Mouse (Mus musculus) urinary bladder, postnatal 14 days (tissue): ENCODE results near the gene Nfe2.
"Not testable (repeated sequence)": the region's sequence is repeated elsewhere in the genome, so short reads cannot be mapped to it uniquely, and the experiment has no call there.

Source experiments
- DNase-seq: peaks from one replicate; pipeline ENCODE4 v3.0.0; 2021; ENCODE audit warnings: low spot score

Nfe2 gene

DNA sequence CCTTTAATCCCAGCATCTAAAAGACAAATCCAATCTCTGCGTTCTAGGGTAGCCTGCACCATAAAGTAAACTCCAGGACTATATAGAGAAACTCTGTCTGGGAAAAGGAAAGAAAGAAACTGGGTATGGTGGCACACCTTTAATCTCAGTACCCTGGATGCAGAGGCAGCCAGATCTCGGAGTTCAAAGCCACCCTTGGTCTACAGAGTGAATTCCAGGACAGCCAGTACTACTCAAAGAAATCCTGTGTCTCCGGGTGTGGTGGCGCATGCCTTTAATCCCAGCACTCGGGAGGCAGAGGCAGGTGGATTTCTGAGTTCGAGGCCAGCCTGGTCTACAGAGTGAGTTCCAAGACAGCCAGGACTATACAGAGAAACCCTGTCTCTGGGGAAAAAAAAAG lies 8.7 kb downstream of the Nfe2 start:
- DNase-seq, result not testable (repeated sequence)

DNA sequence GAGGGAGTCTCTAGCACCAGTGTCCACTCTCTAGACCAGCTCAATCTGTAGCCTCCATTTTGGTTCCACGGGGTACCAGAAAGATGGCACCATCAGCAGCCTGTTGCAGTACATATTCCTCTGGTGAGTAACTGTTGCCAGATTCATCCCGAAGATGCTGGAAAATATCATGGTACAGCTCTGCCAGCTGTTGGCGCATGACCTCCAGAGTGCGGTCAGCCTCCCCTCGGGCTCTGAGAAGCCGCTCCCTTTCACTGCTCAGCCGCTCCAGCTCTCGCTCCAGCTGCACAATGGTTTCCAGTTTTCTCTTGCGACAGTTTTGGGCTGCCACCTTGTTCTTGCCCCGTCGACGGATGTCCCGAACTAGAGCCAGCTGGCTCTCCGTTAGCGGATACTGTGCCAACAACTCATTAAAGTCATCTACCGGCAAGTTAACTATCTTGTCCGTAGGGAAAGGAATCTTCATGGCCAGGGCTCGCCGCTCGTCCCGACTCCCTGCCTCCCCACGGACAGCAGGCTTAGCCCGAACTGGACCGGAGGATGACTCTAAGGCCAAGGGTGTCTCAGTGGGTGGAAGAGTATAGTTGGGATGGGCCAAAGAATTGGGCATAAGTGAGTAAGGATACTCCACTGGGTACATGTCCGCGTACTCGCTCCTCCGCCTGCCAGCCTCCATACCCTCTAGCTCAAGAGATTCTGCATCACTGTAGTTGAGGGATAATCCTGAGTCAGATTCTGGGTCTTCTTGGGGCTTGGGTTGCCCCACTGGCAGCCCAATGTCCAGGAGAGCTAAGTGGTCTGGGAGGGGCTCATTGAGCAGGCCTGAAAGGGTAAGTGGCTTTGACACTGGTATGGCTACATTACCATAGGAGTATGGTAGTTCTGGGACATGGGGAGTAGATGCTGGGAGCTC lies 9.5 kb downstream of the Nfe2 start:
- no peak for DNase-seq

DNA sequence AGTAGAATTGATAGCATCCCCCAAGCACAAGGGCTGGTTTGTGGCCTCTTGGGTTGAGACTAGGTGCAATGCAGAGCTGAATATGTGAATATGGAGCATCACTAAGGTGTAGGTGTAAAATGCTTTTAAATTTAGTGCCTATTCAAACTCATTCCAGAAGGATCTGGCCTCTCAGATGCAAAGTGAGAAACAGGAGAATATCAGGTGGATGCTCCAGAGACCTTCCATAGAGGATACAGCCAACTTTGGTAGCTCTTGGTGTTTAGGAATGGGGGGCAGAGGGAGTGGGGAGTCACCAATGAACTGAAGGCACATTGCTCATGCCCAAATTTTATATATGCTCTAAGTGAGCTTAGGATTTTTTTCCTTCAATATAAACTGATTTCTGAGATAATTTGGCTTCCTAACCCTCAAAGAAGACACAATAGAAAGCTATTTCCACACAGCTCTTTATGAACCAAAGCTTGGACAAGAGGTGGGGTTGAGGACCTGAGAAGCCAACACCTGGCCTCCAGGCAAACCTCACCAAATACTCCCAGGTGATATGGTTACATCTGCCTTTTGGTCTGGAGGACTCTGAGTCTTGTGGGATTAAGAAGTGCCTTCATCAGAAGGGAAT lies 10.3 kb downstream of the Nfe2 start:
- DNase-seq, result no peak

DNA sequence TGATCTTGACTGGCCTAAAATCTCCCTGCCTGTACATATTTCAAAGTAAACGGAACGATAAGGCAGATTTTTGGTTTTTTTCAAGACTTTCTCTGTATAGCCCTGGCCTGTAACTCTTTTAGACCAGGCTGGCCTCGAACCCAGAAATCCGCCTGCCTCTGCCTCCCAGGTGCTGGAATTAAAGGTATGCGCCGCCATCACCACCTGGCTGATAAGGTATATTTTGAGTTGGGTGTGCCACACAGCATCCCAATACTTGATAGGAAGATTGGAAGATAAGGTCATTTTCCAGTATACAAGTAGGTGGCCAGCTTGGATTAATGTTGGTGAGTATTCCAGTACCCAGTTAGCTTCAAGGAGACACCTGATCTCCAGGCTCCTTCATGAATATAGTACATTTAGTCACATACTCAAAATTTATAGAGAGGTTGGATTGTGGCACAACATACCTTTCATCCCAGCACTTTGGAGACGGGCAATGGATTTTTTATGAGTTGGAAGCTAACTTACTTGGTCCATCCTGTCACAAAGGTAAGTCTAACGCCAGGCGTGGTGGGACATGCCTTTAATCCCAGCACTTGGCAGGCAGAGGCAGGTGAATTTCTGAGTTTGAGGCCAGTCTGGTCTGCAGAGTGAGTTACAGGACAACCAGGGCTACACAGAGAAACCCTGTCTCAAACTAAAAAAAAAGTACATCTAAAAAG lies 11.0 kb downstream of the Nfe2 start:
- DNase-seq, result no peak

DNA sequence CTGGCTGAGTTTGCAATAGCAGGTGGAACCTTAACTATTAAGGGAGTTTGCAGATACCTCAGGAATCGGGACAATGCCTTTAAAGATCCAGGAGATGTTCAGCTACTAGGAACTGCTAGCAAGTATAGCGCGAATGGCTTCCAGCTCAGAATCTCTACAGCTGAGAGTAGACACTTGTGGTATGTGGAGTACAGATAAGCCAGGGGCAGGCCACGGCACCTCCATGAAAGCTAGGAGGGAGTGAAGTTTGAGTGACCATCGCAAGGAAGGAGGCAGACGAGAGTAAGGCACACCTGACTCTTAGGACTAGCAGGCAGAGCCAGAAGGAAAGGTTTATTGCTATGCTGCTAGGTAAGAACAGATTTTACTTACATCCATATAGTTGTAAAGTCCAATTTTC lies 12.6 kb downstream of the Nfe2 start:
- DNase-seq, result no peak

DNA sequence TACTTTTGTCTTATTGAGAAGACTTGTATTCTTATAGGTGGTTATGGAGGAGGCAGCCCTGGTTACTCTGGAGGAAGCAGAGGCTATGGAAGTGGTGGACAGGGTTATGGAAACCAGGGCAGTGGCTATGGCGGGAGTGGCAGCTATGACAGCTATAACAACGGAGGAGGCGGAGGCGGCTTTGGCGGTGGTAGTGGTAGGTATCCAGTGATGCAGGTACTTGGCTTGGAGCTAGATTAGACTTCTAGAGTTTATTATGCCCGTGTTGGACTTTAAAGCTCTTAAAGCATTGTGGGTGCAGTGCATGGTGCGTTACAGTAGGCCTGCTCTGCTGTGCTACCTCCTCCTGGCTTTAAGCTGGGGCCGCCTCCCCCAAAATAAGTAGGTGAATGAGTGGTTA lies 15.3 kb downstream of the Nfe2 start:
- DNase-seq, result no peak

DNA sequence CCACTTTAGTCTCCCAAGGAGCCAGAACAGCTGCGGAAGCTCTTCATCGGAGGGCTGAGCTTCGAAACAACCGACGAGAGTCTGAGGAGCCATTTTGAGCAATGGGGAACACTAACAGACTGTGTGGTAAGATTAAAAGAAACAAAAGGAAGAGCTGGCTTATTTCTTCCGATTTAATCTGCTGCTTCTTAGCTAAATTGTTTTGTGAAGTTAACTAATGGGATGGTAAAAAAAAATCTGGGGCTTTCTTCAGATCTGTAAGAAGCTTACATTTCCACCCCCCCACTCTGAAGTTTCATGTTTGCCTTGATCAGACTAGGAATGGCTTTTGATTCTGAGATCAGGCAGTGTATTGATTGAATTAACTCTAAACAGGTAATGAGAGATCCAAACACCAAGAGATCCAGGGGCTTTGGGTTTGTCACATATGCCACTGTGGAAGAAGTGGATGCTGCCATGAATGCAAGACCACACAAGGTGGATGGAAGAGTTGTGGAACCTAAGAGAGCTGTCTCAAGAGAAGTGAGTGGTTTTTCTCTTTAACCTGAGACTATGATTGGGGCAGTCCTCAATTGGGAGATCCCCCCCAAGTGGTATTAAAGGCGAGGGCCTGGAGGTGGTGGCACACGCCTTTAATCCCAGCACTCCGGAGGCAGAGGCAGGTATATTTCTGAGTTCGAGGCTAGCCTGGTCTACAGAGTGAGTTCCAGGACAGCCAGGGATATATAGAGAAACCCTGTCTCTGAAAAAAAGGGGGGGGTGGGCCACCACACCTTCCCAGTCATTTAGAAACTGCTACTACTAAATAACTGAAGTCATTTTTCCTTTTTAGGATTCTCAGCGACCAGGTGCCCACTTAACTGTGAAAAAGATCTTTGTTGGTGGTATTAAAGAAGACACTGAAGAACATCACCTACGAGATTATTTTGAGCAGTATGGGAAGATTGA lies 16.9 kb downstream of the Nfe2 start:
- not testable (repeated sequence) for DNase-seq

DNA sequence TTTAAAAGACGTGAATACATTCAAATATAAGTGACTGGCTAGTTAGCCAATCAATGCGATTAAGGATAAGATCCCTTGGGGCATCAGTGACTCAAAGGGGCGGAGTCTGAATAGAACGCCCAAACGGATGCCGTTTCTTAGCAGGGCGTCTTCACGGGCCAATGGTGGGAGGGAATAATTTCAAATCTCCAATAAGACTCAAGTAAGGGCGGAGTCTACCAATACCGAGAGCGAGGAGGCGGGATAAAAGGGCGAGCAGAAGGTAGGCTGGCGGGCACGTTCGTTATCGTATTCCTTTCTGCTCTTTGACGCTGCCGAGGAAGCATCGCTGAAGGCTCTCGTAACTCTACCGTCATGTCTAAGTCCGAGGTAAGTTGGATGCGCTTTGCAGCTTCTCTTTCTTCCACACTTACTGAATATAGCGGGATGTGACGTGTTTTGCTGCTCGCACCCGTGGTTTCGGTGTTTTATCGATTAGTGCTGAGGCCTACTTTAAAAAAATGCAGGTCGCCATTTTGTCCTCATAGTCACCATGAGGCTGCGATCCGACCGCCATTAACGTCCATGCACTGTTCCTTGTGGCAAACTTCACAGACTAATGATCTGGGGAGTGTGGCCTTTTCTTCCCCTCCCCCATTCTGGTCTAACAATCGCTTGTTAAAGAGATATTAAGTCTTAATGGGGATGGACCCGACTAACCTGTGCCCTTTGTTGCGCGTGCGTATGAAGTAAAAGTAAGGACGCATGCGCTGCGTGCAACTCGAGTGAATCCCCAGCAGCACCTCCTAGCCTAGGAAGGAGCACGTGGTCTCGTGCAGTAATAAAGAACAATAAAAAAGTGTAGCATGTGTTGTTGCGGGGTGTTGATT lies 17.8 kb downstream of the Nfe2 start, which contains the start of gene Hnrnpa1:
Gene Hnrnpa1 (plus strand): TSS at position 273 of the 869 bp plus-strand sequence.
- peak; percentile 94 for DNase-seq

DNA sequence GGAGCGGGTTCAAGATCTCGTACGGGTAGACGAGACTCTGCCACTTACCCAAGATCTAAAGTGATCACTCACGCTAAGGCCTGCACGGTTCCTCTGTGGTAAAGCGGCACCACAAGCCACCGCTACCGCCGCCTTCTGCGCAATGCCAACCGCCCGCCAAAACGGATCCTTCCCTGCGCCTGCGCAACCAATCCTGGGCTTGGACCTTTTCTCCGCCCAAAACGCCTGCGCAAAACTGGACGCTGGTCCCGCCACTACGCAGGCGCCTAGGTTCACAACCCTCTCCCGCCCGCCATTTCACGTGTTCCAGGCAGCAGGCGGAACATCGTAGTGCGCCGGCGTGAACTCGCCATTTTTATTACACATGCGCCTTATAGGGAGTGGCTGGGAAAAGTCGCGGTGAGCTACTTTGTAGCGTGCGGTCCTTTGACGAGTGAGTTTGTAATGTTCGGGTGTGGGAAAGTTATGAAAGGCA lies 18.5 kb downstream of the Nfe2 start, which contains the start of gene Cbx5:
Gene Cbx5 (minus strand): TSS at position 132 of the 475 bp plus-strand sequence.
- DNase-seq, result peak; percentile 98

DNA sequence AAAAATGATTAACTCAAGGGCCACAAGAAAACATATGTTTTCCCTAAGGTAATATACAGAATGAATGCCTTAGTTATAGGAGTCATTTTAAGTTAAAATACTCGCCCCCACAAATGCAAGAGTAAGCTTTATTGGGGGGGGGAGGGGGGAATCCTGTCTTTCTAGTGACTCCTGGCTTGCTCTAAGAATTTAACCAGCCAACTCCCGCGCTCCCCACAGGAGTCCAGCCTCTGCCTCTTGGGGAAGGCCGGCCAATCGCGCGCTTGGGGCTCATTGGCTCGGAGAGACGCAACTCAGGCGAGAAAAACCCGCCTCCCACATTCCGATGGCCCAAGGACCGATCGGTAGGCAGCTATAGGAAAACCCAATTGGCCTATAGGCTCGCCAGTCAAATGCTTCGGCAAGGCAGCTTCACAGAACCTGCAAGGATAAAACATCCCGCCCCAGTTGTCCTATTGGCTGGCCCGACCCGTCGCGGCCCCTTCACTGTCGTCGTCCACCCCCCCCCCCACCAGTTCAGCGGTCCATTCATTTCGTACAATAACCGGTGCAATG lies 19.0 kb downstream of the Nfe2 start:
- peak; percentile 97 for DNase-seq

DNA sequence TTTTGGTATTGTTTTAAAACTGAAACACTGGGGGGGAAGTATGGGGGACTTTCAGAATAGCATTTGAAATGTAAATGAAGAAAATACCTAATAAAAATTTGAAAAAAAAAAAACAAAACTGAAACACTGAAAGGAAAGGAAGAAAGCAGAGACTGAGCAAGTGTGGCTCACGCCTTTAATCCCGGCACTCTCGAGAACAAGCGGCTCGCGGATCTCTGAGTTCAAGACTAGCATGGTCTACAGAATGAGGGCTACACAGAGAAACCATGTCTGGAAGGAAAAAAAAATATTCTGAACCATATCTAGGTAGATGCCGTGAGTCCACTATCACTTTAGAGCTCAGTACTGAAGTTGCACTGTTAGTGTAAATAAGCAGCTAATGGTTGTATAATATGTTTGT lies 20.9 kb downstream of the Nfe2 start:
- no peak for DNase-seq

DNA sequence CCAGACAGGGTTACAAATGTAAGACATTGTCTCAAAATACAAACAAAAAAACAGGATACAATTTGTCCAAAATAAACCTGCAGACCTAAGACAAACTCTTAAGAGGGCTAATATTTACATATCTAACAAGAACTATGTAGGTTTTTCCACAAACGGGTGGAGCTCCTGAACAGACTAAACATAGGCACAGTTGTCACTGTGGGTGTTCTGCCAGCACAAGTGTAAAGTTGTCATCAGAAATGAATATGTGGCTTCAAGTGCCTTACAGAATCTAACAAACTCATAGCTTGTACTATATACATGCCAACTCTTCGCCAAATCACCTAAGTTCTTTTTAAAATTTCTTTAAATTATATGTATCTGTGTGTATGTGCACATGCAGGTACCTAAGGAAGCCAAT lies 25.1 kb downstream of the Nfe2 start:
- DNase-seq, result no peak

DNA sequence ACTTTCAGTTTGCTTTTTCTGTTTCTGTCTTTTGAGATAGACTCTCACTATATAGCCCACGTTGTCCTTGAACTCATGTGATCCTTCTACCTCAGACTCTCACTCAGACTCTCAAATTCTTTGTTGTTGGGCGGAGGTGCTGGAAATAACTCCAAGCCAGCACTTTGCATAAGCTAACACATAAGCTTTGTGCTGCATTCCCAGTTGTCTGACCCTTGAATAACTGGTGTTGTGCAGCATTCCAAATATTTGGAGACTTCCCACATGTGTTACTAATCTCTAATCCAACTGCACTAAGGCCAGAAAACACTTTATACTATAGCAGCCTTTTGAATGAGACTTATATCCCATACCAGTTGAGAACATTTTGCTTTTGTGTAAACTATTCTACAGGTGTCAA lies 29.3 kb downstream of the Nfe2 start:
- DNase-seq, result no peak

DNA sequence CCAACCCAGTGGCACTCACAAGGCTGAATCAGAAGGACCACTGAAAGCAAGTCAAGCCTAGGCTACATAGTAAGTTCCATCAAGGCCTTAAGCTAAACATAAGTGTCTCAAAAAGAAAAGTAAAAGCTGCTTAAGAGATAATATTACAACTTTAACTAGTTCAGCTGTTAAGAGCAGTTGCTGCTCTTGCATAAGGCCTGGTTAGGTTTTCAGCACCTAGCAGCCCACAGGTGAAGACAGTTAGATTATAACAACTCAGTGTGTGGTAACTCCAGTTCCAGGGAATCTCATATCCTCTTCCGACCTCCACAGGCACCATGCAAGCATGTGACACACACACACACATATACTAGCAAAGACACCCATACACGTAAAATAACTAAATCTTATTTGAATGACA lies 30.6 kb downstream of the Nfe2 start:
- no peak for DNase-seq

DNA sequence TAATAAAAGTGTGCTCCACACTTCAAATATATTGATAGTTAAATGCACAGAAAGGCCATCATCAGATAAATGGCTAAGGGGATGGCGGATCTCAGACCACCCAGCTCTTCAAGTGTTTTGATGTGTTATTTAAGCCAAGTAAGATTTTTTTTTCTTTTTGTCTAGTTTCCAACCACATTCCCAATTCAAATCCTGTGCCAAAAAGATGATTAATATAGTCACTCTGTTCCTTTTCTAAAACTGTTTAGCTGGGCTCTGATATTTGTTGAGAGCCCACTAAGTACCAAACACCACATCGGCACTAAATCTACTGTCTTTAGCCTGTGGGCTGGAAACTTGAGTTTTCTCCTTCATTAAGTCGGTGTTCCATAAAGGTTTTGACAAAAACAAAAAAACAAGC lies 31.2 kb downstream of the Nfe2 start:
- DNase-seq, result no peak

DNA sequence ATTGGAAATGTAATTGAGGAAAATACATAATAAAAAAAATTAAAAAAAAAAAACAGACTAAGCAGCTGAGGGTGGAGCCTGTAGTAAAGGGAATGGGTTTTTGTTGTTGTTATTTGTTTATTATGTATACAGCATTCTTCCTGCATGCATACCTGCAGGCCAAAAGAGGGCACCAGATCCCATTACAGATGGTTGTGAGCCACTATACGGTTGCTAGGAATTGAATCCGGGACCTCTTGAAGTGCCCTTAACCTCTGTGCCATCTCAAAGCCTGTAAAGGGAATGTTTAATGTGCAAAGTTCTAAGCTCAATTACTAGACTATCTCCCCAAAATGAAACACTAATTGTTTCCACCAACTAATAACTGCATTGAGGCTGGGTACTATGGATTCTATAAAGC lies 34.0 kb downstream of the Nfe2 start:
- no peak for DNase-seq

DNA sequence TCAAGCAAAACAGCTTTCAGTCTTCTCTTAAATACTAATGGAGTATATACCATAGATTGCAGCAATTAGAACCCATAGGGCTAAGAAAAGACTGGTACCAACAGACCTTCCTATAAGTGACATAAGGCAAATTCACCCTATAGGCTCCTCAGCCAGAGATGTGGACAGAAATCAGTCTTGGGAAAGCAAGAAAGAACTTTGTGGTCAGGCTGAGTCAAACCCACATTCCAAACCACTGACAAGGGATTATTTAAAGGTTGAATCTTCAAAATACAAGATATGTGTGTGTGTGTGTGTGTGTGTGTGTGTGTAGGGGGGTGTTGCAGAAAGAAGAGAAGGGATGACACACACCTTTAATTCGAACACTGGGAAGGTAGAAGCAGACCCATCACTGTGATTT lies 36.8 kb downstream of the Nfe2 start:
- no peak for DNase-seq

DNA sequence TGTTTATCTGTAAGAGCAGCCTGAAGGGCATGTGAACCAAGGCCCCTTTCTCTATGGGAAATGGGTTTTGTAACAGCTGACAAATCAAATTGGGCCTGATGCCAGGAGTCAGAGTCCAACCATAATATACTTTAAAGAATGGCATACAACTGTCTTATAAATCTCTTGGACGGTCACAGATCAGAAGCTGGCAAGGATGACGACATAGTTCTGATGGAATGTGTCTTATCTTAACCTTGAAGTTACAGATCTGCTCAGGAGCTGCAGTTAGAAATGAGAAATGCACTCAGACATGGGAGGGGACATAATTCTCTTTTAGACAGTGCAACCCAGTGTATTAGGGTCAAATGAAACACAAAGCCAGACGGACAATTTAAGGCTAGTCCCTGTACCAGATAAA lies 37.4 kb downstream of the Nfe2 start:
- DNase-seq, result peak; percentile 17

DNA sequence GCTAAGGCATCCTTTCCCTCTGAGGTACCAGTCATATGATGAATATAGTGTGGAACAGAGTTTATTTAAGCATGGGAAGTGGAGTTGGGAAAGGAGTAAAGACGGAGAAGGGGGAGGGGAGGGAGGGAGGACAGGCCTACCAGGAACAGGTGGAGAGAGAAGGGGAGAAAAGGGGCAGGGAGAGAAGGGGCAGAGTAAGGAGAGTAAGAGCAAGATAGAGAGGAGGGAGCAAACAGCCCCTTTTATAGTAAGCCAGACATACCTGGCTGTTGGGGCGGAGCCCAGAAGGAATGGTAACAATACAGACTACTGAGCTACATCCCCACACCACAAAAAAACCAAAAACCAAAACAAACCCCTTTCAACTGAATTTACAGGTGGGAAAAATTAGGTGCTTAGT lies 42.2 kb downstream of the Nfe2 start:
- DNase-seq, result no peak
